Mouse (Mus musculus): ENCODE measurements around the gene Olfr672. TPM values are rescaled to one million over a fixed set of nuclear protein-coding genes. Genes with fewer than 3 reads are reported as not detected.

Gene Olfr672
- not detected for polyA plus RNA-seq (2017; shearing (Covaris generic))

DNA sequence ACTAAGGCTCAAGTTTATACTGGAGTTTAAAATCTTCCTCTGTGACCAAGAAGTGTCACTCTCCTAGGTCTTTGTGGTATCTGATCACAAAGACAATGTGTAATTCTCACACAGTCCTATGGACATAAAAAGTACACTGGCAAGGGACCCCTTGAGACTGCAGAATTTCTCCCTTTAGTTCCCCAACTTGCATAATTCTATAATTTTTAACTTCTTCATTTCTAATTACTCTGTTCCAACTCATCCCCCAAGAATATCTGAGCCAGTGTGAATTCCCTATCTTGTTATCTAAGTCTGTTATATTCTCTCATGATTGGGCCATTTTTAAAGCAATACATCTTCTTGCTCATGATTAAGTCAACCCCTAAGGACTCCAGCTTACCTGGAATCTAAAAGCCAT, at the start of gene Olfr672:
Gene Olfr672, minus strand, starts transcription at position 101 of the 400 bp plus-strand sequence.

DNA sequence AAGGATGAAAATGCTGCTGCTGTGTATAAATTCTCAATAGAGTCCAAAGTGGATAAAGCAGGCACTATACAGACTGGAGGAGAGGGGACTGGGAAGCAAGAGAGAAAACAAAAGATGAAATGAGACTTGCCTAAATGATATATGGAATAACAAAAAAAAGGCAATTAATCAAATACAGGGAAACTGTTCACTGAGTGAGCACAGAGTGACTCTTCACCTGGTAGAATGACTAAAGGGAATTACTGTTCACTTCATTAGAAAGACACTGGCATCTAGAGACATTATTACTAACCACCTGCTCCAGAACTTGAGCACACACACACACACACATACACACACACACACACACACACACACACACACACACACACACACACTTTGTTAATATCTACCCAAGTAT, 30.6 kb upstream of the Olfr672 start, which contains the start of gene Olfr676:
Gene Olfr676, plus strand, starts transcription at position 301 of the 400 bp plus-strand sequence.

GRCm38 (mm10) chr7:105028360-105028759, 26.5 kb upstream of the Olfr672 start, which contains the start of gene Olfr675:
Gene Olfr675 (minus strand): TSS chr7:105028460.

GRCm38 (mm10) chr7:104979026-104979425, 22.8 kb downstream of the Olfr672 start, which contains the start of gene Olfr671:
Gene Olfr671 (minus strand): TSS chr7:104979126.

DNA sequence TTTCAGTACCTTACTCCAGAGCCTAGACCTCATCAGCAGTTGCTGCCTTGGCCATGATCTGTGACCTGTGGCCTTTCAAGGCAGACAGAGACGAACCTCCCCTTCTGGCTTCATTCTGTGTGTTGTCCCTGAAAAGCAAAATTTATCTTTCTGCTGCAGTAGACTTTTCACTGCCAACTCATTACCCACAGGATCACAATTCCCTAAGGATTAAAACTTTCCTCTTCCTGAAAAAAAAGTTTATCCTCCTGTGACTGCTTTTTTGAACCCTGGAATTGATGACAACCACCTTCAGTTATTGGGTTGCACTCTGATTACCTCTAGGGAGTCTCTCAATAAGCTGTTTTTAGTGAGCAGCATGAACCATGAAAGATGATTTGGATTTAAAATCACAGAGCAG, 39.3 kb downstream of the Olfr672 start, which contains the start of gene Olfr670:
Gene Olfr670, minus strand, starts transcription at position 101 of the 400 bp plus-strand sequence.

Other genes with a start within 250 kb of the Olfr672 start
- gene Usp17le, start 224.6 kb downstream of the Olfr672 start, polyA plus RNA-seq (2017; shearing (Covaris generic)), result not detected
- not detected for gene Usp17lb, start 159.4 kb downstream of the Olfr672 start, polyA plus RNA-seq (2017; shearing (Covaris generic))
- not detected for gene Usp17la, start 145.0 kb downstream of the Olfr672 start, polyA plus RNA-seq (2017; shearing (Covaris generic))
- gene Olfr665, start 124.0 kb downstream of the Olfr672 start, polyA plus RNA-seq (2017; shearing (Covaris generic)), result not detected
- gene Olfr666, start 106.1 kb downstream of the Olfr672 start, polyA plus RNA-seq (2017; shearing (Covaris generic)), result not detected
- not detected for gene Olfr667, start 80.5 kb downstream of the Olfr672 start, polyA plus RNA-seq (2017; shearing (Covaris generic))
- gene Olfr668, start 74.0 kb downstream of the Olfr672 start, polyA plus RNA-seq (2017; shearing (Covaris generic)), result not detected
- 0.16 TPM for gene Olfr669, start 67.8 kb downstream of the Olfr672 start, polyA plus RNA-seq (2017; shearing (Covaris generic))
- 0.12 TPM for gene Olfr670, start 39.4 kb downstream of the Olfr672 start, polyA plus RNA-seq (2017; shearing (Covaris generic))
- gene Olfr671, start 22.9 kb downstream of the Olfr672 start, polyA plus RNA-seq (2017; shearing (Covaris generic)), result 0.26 TPM
- gene Olfr675, start 26.4 kb upstream of the Olfr672 start, polyA plus RNA-seq (2017; shearing (Covaris generic)), result not detected
- not detected for gene Olfr676, start 30.7 kb upstream of the Olfr672 start, polyA plus RNA-seq (2017; shearing (Covaris generic))
- not detected for gene Olfr677, start 49.3 kb upstream of the Olfr672 start, polyA plus RNA-seq (2017; shearing (Covaris generic))
- not detected for gene Olfr678, start 62.4 kb upstream of the Olfr672 start, polyA plus RNA-seq (2017; shearing (Covaris generic))
- not detected for gene Olfr679, start 79.2 kb upstream of the Olfr672 start, polyA plus RNA-seq (2017; shearing (Covaris generic))
- gene Olfr680-ps1, start 90.8 kb upstream of the Olfr672 start, polyA plus RNA-seq (2017; shearing (Covaris generic)), result not detected
- gene Olfr681, start 114.8 kb upstream of the Olfr672 start, polyA plus RNA-seq (2017; shearing (Covaris generic)), result not detected
- not detected for gene Olfr683, start 145.0 kb upstream of the Olfr672 start, polyA plus RNA-seq (2017; shearing (Covaris generic))
- gene Olfr684, start 161.6 kb upstream of the Olfr672 start, polyA plus RNA-seq (2017; shearing (Covaris generic)), result not detected
- gene Olfr685, start 184.0 kb upstream of the Olfr672 start, polyA plus RNA-seq (2017; shearing (Covaris generic)), result not detected
- not detected for gene Olfr686, start 205.5 kb upstream of the Olfr672 start, polyA plus RNA-seq (2017; shearing (Covaris generic))

Data from effector memory CD4-positive, alpha-beta T cell, adult 5 months (primary cell).